Mouse (Mus musculus) small intestine, adult 2 months (tissue): Measurements from ENCODE around the gene Strip2.

Experiments used
- CTCF ChIP-seq: fragments of 200-500 bp; IDR thresholded peaks from 2 replicates; pipeline ENCODE4 v1.5.1; 2012; ENCODE audit warnings: low read depth, mild to moderate bottlenecking, control low read depth, inconsistent platforms, low read length, moderate library complexity, mixed read lengths; ENCODE audit not compliant: insufficient replicate concordance, insufficient read length; ENCODE audit errors: extremely low read depth
- POLR2A ChIP-seq: fragments of 200-500 bp; IDR thresholded peaks from 2 replicates; pipeline ENCODE4 v1.6.1; 2012; ENCODE audit warnings: low read depth, mild to moderate bottlenecking, control low read depth, inconsistent platforms, low read length, moderate library complexity

DNA sequence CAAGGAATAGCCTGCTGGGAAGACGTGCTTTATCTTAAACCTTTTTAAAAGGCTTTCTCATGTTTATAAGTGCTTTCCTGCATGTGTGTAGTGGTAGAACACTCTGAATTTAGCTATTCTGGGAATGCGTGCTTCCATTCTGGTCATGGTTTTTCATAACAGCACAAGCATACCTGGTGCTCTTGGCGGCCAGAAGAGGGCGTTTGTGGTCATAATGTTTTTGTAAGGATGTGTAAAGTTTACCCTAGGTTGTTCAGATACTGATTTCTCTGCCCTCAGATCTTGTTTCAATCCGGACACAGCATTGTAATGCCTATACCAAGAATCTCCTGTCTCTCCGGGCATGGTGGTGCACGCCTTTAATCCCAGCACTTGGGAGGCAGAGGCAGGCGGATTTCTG is 58.0 kb downstream of the Strip2 start:
- TF ChIP-seq POLR2A (no peak), CTCF (no peak)
